Mouse (Mus musculus) kidney, postnatal 0 days (tissue): ENCODE data around the gene Minos1. TPM values are rescaled to one million over a fixed set of nuclear protein-coding genes. Genes with fewer than 3 reads are reported as not detected.
A peak's percentile ranks its signal among the peaks of the same experiment; 100 is the strongest.

ENCODE experiments used
- ATAC-seq: fragments of 200-750 bp; cut with Nextera tagmentation; replicated peaks from 2 replicates; pipeline ENCODE4 v1.8.0; 2017; ENCODE audit warnings: low read depth, moderate number of reproducible peaks, moderate TSS enrichment, moderate library complexity; ENCODE audit not compliant: low FRiP score
- DNase-seq: peaks from one replicate; pipeline ENCODE4 v3.0.0-alpha.2; 2016; ENCODE audit warnings: low spot score
- H3K27ac ChIP-seq: fragments of 300-500 bp; sonication (generic); 2 replicates; pipeline ENCODE4 v1.5.1; 2014; ENCODE audit warnings: mild to moderate bottlenecking
- H3K27me3 ChIP-seq: fragments of 300-500 bp; sonication (generic); 2 replicates; pipeline ENCODE4 v1.6.1; 2014; ENCODE audit warnings: low read length, mixed read lengths; ENCODE audit not compliant: insufficient read depth
- H3K36me3 ChIP-seq: fragments of 300-500 bp; sonication (generic); 2 replicates; pipeline ENCODE4 v1.6.1; 2014; ENCODE audit warnings: low read length, mixed read lengths; ENCODE audit not compliant: insufficient read depth
- H3K4me1 ChIP-seq: fragments of 300-500 bp; sonication (generic); replicated peaks from 2 replicates; pipeline ENCODE4 v1.6.1; 2014; ENCODE audit warnings: antibody characterized with exemption, low read length, mixed read lengths; ENCODE audit not compliant: insufficient read depth
- H3K4me2 ChIP-seq: fragments of 300-500 bp; sonication (generic); 2 replicates; pipeline ENCODE4 v1.6.1; 2014; ENCODE audit warnings: mild to moderate bottlenecking, low read length, moderate library complexity, mixed read lengths
- H3K4me3 ChIP-seq: fragments of 300-500 bp; sonication (generic); replicated peaks from 2 replicates; pipeline ENCODE4 v1.5.1; 2014; ENCODE audit warnings: low read depth, low read length
- H3K9ac ChIP-seq: fragments of 300-500 bp; sonication (generic); 2 replicates; pipeline ENCODE4 v1.6.1; 2014; ENCODE audit warnings: low read depth, low read length
- H3K9me3 ChIP-seq: fragments of 300-500 bp; sonication (generic); replicated peaks from 2 replicates; pipeline ENCODE4 v1.6.1; 2016; ENCODE audit warnings: low read length, inconsistent platforms, mixed read lengths
- CTCF ChIP-seq: IDR thresholded peaks from 2 replicates; pipeline ENCODE4 v1.5.1; 2016; ENCODE audit warnings: antibody characterized with exemption, low read depth, mild to moderate bottlenecking, moderate library complexity
- WGBS: fragments of 180-500 bp; shearing (Covaris S2); extraction: QIAGEN DNeasy Blood & Tissue Kit; methylation state at CpG from one replicate; pipeline ENCODE4 v1.1.7; 2014; 5-methylcytosine and 5-hydroxymethylcytosine counted together
- polyA plus RNA-seq: library from polyadenylated mRNA; unstranded; fragments of >200 nt; fragmentation: Nextera tagmentation; extraction: Ambion mirVana; gene quantifications from 2 replicates; pipeline ENCODE4 v1.2.1, GENCODE M21; 2015

The Minos1 gene
- polyA plus RNA-seq, 1 experiment from 2014 or later: 875 TPM

DNA sequence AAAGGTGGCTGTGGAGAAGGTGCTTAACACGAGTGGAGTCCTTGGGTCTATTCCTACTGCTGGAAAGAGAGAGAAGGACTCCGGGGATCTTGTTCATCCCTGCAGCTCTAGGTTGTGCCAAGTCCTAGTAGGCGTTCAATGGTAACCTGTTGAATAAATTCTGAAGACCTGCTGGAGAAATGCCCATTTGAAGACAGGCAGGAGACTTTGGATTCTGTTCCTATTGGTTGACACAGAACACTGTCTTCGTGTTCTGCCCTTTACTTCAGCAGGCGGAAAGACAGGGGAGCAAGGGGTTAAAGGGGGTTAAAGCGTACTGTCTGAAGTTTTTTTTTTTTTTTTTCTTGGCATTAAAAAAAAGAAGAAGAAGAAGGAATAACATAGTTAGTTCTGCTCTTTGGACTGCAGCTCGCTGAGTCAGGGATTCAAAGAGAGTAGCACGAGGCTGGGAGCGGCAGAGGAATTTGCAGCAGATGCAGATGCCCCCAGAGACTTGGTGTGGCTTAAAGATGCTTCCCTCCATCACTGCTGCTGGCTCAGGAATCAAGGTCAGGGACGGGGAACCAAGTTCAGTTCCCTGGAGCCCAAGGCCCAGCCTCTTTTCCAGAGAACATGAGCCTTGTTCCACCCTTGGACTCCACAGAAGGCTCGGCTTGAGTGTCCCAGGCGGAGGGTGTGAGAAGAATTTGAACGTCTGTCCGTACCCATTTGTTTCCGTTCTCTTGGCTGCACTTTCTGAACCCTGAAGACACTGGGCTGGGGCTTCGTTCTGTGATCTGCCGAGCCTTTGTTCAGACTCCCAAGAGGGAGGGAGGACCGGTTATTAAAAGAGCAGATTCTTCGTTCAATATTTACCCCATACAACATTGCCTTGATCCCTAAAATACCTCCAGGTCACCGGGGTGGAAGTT is 44.4 kb upstream of the Minos1 start:
- ATAC-seq (peak; percentile 50), DNase-seq (peak; percentile 77)
- Histone ChIP-seq H3K4me1 (peaks cover 8% of the 10 kb centered on the region; the same call in 1 of the 2 replicates), H3K4me3 (no peak overlapping the region), H3K36me3 (no peaks in the 10 kb centered on the region), H3K27me3 (no peaks in the 10 kb centered on the region), H3K9ac (no peak overlapping the region), H3K9me3 (no peaks in the 10 kb centered on the region), H3K4me2 (peak overlapping the region; percentile 25), H3K27ac (peak overlapping the region; percentile 55)
- TF ChIP-seq CTCF: no peak
- 29% methylated on average over 20 of the region's 20 CpGs for whole genome bisulfite sequencing

DNA sequence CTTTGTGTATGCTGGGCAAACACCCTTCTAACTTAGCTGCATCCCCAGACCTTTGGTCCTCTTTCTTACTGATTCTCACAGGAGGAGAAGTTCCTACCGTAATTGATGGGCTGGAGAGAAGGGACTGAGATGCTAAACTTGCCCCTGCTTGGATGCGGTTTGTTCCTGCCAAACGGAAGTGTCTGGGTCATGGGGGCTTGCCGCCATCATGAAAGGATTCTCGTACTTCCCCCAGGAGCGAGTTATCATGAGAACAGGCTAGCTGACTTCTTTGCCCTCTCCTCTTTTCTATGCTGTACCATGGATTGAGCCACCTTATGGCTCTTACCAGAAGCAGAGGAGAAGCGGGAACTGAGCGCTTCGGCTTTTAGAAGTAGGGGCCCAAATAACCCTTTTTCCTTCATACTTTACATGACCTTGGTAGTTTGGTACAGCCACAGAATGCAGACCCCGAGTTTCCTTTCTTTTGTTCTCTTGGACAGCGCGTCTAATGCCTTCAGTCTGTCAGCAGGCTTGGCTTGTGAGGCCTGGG is 38.9 kb upstream of the Minos1 start:
- WGBS: 80% methylated on average over 12 of the region's 12 CpGs
- DNase-seq (no peak), ATAC-seq (no peak)
- H3K9me3 ChIP-seq: no peaks in the 10 kb centered on the region
- H3K9ac ChIP-seq: no peak overlapping the region
- H3K4me1 ChIP-seq: no peaks in the 10 kb centered on the region
- no peak for TF ChIP-seq CTCF
- no peak overlapping the region for H3K4me3 ChIP-seq
- H3K36me3 ChIP-seq: no peaks in the 10 kb centered on the region
- no peak overlapping the region for H3K27ac ChIP-seq
- H3K27me3 ChIP-seq: no peaks in the 10 kb centered on the region
- H3K4me2 ChIP-seq: no peak overlapping the region

- ATAC-seq: no peak
- Histone ChIP-seq H3K36me3 (no peaks in the 10 kb centered on the region), H3K4me3 (no peak overlapping the region), H3K4me2 (no peak overlapping the region), H3K9me3 (no peaks in the 10 kb centered on the region), H3K27me3 (no peaks in the 10 kb centered on the region), H3K4me1 (no peaks in the 10 kb centered on the region), H3K9ac (no peak overlapping the region), H3K27ac (no peak overlapping the region)
- no peak for TF ChIP-seq CTCF
- DNase-seq: no peak
- 77% methylated on average over 15 of the region's 15 CpGs for WGBS
Observed at GRCm38 (mm10) chr4:139168985-139169747, 38.3 kb upstream of the Minos1 start.

DNA sequence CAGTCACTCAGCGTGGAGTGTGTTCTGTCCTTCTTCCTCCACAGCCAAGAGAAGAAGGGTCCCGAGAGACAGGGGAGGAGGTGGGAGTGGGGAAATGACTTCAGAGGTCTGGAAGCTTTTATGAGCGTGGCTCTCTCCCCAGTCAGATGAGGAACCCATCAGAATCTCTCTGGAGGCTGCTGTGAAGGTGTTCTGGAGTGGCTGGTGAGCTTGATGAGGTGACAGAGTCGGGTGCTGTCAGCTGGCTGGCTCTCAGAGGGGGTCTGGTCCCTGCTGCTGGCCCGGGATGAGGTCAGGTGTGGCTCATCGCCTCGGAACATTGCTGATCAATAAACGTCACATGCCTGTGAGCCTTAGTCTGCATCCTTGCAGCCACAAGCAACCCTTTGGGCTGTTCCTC is 36.2 kb upstream of the Minos1 start:
- no peaks in the 10 kb centered on the region for H3K4me1 ChIP-seq
- TF ChIP-seq CTCF: no peak
- H3K9me3 ChIP-seq: no peaks in the 10 kb centered on the region
- H3K36me3 ChIP-seq: no peaks in the 10 kb centered on the region
- no peak overlapping the region for H3K9ac ChIP-seq
- H3K27me3 ChIP-seq: no peaks in the 10 kb centered on the region
- no peak overlapping the region for H3K27ac ChIP-seq
- H3K4me3 ChIP-seq: no peak overlapping the region
- no peak overlapping the region for H3K4me2 ChIP-seq
- 50% methylated on average over 8 of the region's 8 CpGs for WGBS
- DNase-seq (no peak), ATAC-seq (no peak)

GRCm38 (mm10) chr4:139166244-139166643 is 35.3 kb upstream of the Minos1 start:
- ATAC-seq: no peak
- H3K36me3 ChIP-seq: no peaks in the 10 kb centered on the region
- H3K9me3 ChIP-seq: no peaks in the 10 kb centered on the region
- WGBS: 74% methylated on average over 8 of the region's 8 CpGs
- no peaks in the 10 kb centered on the region for H3K27me3 ChIP-seq
- H3K4me1 ChIP-seq: no peaks in the 10 kb centered on the region
- TF ChIP-seq CTCF: no peak
- no peak overlapping the region for H3K9ac ChIP-seq
- no peak overlapping the region for H3K4me3 ChIP-seq
- no peak for DNase-seq
- no peak overlapping the region for H3K4me2 ChIP-seq
- H3K27ac ChIP-seq: no peak overlapping the region

- DNase-seq (no peak), ATAC-seq (no peak)
- no peak overlapping the region for H3K9ac ChIP-seq
- TF ChIP-seq CTCF: no peak
- 67% methylated on average over 8 of the region's 8 CpGs for WGBS
- no peaks in the 10 kb centered on the region for H3K36me3 ChIP-seq
- H3K27me3 ChIP-seq: no peaks in the 10 kb centered on the region
- no peak overlapping the region for H3K4me3 ChIP-seq
- no peak overlapping the region for H3K27ac ChIP-seq
- no peaks in the 10 kb centered on the region for H3K4me1 ChIP-seq
- no peaks in the 10 kb centered on the region for H3K9me3 ChIP-seq
- no peak overlapping the region for H3K4me2 ChIP-seq
Observed at GRCm38 (mm10) chr4:139165259-139165658, 34.3 kb upstream of the Minos1 start.
